Mouse (Mus musculus): ENCODE measurements around the gene Ncbp1.

GRCm38 (mm10) chr4:46182181-46182580 lies 43.8 kb downstream of the Ncbp1 start:
- TF ChIP-seq CTCF (IDR thresholded peaks at IDR 0.05; ENCODE audit: borderline replicate concordance, insufficient read depth, low read length) (no peak), POLR2A (IDR thresholded peaks at IDR 0.05; ENCODE audit: low read depth, low read length) (no peak)
